Mouse (Mus musculus) spleen, postnatal 4 days (tissue): ENCODE results near the gene Spata13.

Experiments
- DNase-seq, 2 experiments: peaks; one replicate each; pipeline ENCODE4 v3.0.0; 2022; ENCODE audit warnings: low spot score in 2 of 2

Spata13 gene

GRCm38 (mm10) chr14:60782121-60782656 is 148.4 kb downstream of the Spata13 start:
- peak in 1 of 2 experiments; percentile 55 for DNase-seq

GRCm38 (mm10) chr14:60783196-60783595 is 149.4 kb downstream of the Spata13 start:
- peak in 1 of 2 experiments; percentile 57 for DNase-seq

GRCm38 (mm10) chr14:60784427-60785315 is 150.9 kb downstream of the Spata13 start, which contains the start of gene Mipep:
TSS of gene Mipep (plus strand) at chr14:60784573.
- DNase-seq, result peak; percentile 84 to 90

GRCm38 (mm10) chr14:60790103-60790502 is 156.3 kb downstream of the Spata13 start:
- DNase-seq, result peak; percentile 59 to 85

- DNase-seq, result no peak
Measured at GRCm38 (mm10) chr14:60796600-60797322, 163.0 kb downstream of the Spata13 start.

- DNase-seq, result no peak
Measured at GRCm38 (mm10) chr14:60797596-60797995, 163.8 kb downstream of the Spata13 start.

GRCm38 (mm10) chr14:60798721-60799120 is 164.9 kb downstream of the Spata13 start:
- DNase-seq, result no peak

- no peak for DNase-seq
Measured at GRCm38 (mm10) chr14:60799762-60800728, 166.2 kb downstream of the Spata13 start.

- DNase-seq, result no peak
Measured at GRCm38 (mm10) chr14:60802026-60802425, 168.2 kb downstream of the Spata13 start.

- no peak for DNase-seq
Measured at GRCm38 (mm10) chr14:60804978-60805377, 171.2 kb downstream of the Spata13 start.

GRCm38 (mm10) chr14:60805871-60806270 is 172.1 kb downstream of the Spata13 start:
- DNase-seq, result no peak

- DNase-seq, result no peak
Measured at GRCm38 (mm10) chr14:60806891-60807344, 173.1 kb downstream of the Spata13 start.

- no peak for DNase-seq
Measured at GRCm38 (mm10) chr14:60809881-60810280, 176.1 kb downstream of the Spata13 start.

GRCm38 (mm10) chr14:60811547-60811946 is 177.7 kb downstream of the Spata13 start:
- no peak for DNase-seq
